Mouse (Mus musculus): Measurements from ENCODE around the gene Kcnc3.

GRCm38 (mm10) chr7:44591348-44592116 is 1.1 kb downstream of the Kcnc3 start:
- TF ChIP-seq POLR2A (IDR thresholded peaks at IDR 0.05; ENCODE audit: extremely low read depth, insufficient read depth, low read length) (no peak), CTCF (IDR thresholded peaks at IDR 0.05; ENCODE audit: low read depth, low read length) (no peak)
